Mouse (Mus musculus): ENCODE data around the gene Rft1. TPM values are rescaled to one million over a fixed set of nuclear protein-coding genes. Genes with fewer than 3 reads are reported as not detected.

Rft1 gene
- polyA plus RNA-seq, 1 experiment: 13.2 TPM

DNA sequence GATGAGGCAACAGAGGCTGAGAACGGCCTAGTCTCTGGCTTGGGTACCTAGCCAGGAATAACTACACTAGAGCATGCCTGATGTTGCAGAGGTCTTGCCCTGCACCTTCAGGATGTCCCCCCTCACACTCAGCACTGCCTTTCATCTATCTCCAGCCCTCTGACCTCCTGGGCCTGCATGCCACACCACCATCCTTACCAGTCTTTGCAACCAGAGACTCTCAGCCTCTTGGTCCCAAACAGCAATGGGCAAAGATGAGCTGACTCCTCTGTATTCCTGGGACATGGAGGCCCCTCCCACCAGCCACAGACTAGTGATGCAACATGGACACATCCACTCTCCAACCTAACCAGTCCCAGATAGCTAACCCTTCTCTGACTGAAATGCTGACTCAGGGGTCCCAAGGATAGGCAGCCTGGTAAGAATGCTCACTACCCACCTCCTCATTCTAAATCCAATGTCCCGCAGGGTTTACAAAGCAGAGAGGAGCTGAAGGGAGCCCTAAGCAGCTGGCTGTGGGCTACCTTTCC is 35.3 kb upstream of the Rft1 start:
- H3K27ac ChIP-seq (ENCODE audit: insufficient read depth, low read length): no peak overlapping the region
- no peak overlapping the region for H3K4me3 ChIP-seq (ENCODE audit: insufficient read depth, low read length)
- H3K4me1 ChIP-seq (ENCODE audit: control insufficient read depth, insufficient read depth, low read length): no peaks in the 10 kb centered on the region
- TF ChIP-seq POLR2A (IDR thresholded peaks at IDR 0.05; ENCODE audit: extremely low read depth, insufficient read depth, low read length): no peak
- TF ChIP-seq CTCF (IDR thresholded peaks at IDR 0.05; ENCODE audit: extremely low read depth, insufficient read depth, low read length): no peak

- Histone ChIP-seq H3K27ac (ENCODE audit: insufficient read depth, low read length) (0 out of 2 replicates have a peak overlapping the region, but pooled peaks have one; percentile 22), H3K4me1 (ENCODE audit: control insufficient read depth, insufficient read depth, low read length) (no peaks in the 10 kb centered on the region), H3K4me3 (ENCODE audit: insufficient read depth, low read length) (no peak overlapping the region)
- no peak for TF ChIP-seq POLR2A (IDR thresholded peaks at IDR 0.05; ENCODE audit: extremely low read depth, insufficient read depth, low read length)
- no peak for TF ChIP-seq CTCF (IDR thresholded peaks at IDR 0.05; ENCODE audit: extremely low read depth, insufficient read depth, low read length)
Measured at GRCm38 (mm10) chr14:30619982-30620578, 34.1 kb upstream of the Rft1 start.

DNA sequence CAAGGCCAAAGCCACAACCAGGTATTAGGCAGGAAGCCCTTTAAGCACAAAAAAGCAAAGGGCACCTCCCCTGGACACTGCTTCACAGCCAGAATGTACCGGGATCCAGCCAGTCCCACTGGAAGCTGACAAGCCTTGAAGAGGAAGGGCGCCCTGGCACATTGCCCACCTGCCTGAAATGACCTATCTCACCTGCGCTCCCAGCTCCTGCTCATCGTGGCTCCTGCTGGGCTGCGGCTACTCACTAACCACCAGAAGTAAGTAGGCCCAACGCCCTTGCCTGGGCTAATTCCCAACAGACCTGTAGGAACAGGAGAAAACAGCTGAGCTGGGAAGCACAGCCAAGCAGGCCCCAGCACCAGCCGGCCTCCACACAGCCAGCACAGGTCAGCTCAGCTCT is 32.0 kb upstream of the Rft1 start:
- TF ChIP-seq CTCF (IDR thresholded peaks at IDR 0.05; ENCODE audit: extremely low read depth, insufficient read depth, low read length) (no peak), POLR2A (IDR thresholded peaks at IDR 0.05; ENCODE audit: extremely low read depth, insufficient read depth, low read length) (no peak)
- H3K4me1 ChIP-seq (ENCODE audit: control insufficient read depth, insufficient read depth, low read length): no peaks in the 10 kb centered on the region
- no peak overlapping the region for H3K4me3 ChIP-seq (ENCODE audit: insufficient read depth, low read length)
- no peak overlapping the region for H3K27ac ChIP-seq (ENCODE audit: insufficient read depth, low read length)

DNA sequence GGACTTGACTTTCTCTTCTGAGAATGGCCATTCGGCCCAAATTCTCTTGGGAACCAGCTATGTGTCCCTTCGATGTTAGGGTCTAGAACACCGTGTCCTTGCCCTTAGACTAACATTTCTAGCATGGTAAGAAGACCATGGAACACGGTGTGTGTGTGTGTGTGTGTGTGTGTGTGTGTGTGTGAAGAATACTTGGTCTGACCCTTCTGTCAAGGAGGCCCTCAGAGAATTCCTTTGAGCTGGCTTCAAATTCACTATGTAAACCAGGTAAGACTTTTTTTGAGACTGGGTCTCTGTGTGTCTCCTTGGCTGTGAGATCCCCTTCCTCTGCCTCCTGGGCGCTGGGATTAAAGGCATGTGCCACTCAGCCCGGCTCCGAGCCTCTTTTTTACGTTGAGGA is 31.6 kb upstream of the Rft1 start:
- no peaks in the 10 kb centered on the region for H3K4me1 ChIP-seq (ENCODE audit: control insufficient read depth, insufficient read depth, low read length)
- no peak overlapping the region for H3K27ac ChIP-seq (ENCODE audit: insufficient read depth, low read length)
- TF ChIP-seq CTCF (IDR thresholded peaks at IDR 0.05; ENCODE audit: extremely low read depth, insufficient read depth, low read length) (no peak), POLR2A (IDR thresholded peaks at IDR 0.05; ENCODE audit: extremely low read depth, insufficient read depth, low read length) (no peak)
- no peak overlapping the region for H3K4me3 ChIP-seq (ENCODE audit: insufficient read depth, low read length)

GRCm38 (mm10) chr14:30624277-30624721 is 29.9 kb upstream of the Rft1 start:
- H3K27ac ChIP-seq (ENCODE audit: insufficient read depth, low read length): no peak overlapping the region
- H3K4me1 ChIP-seq (ENCODE audit: control insufficient read depth, insufficient read depth, low read length): no peaks in the 10 kb centered on the region
- TF ChIP-seq CTCF (IDR thresholded peaks at IDR 0.05; ENCODE audit: extremely low read depth, insufficient read depth, low read length) (no peak), POLR2A (IDR thresholded peaks at IDR 0.05; ENCODE audit: extremely low read depth, insufficient read depth, low read length) (no peak)
- no peak overlapping the region for H3K4me3 ChIP-seq (ENCODE audit: insufficient read depth, low read length)

DNA sequence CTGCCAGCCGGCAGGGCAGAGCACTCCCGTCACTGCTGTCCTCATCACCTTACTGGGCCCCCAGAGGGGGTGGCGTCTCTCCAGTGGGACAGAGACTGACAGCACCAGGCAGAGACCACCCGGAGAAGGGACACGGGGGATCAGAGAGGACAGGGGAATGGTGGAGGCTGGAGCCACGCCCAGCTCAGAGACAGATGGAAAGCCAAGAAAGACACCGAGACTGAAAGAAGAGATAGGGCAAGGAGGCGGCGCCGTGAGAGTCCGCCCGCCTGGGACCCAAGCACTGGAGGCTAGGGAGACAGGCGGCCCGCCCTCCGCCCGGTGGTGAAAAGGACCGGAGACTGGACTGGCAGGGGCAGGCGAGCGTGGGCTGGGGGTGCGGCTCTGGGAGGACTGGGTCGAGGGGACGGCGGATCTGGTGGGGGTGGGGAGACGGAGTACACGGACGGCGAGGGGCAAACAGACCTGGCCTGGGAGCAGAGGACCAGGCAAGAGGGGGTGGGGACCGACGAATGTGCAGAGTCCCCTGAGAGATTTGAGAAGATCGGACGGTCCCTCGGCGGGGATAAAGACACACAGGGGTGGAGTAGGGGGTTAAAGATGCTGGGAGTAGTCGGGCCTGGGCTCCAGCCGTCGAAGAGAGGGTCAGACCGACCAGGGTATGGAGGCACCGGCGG is 28.9 kb upstream of the Rft1 start:
- H3K4me1 ChIP-seq (ENCODE audit: control insufficient read depth, insufficient read depth, low read length): no peaks in the 10 kb centered on the region
- H3K27ac ChIP-seq (ENCODE audit: insufficient read depth, low read length): no peak overlapping the region
- H3K4me3 ChIP-seq (ENCODE audit: insufficient read depth, low read length): peak overlapping the region; percentile 38
- TF ChIP-seq POLR2A (IDR thresholded peaks at IDR 0.05; ENCODE audit: extremely low read depth, insufficient read depth, low read length) (no peak), CTCF (IDR thresholded peaks at IDR 0.05; ENCODE audit: extremely low read depth, insufficient read depth, low read length) (no peak)

DNA sequence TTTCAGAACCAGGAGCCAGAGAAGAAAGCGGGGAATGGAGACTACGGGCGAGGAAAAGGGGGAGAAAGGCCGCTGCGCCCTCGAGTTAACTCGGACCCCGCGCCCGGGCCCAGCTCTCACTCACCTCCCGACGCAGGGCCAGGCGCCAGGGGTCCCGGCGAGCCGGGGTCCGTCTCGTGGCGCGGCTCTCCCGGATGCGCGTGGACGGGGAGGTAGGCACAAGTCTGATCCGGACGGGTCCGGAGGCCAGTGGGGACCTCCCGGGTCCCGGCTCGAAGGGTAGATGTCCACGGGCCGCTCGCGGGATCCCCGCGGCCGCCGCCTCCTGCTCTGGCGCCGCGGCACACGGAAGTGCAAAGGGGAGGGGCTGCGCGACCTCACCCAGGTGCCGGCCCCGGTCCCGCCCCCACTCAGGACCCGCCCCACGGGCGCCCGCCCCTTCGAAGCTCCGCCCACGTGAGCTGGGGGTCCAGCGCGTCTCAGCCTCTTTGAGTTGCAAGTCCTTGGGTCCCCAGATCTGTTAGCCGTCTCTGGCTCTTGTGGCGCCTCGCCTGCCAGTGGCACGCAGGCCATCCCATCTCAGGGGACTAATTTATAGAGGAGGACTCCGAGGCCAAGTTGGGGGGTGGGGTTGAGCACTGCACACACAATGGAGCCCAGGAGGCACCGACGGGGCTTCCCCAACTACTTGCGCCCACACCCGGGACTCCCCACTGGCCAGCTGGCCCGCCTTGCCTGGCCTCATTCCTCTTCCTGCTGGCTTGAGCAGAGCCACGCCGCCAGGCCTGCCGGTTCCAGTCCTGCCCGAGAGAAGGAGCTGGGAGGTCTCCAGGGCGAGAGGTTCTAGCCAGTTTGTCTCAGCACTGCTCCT is 28.1 kb upstream of the Rft1 start, which contains the start of gene Prkcd:
Gene Prkcd, minus strand, starts transcription at position 355 of the 871 bp plus-strand sequence.
- Histone ChIP-seq H3K27ac (ENCODE audit: insufficient read depth, low read length) (0 out of 2 replicates have a peak within 1 kb of the TSS, but pooled peaks have one; percentile 22), H3K4me3 (ENCODE audit: insufficient read depth, low read length) (peak within 1 kb of the TSS; percentile 38), H3K4me1 (ENCODE audit: control insufficient read depth, insufficient read depth, low read length) (peaks cover 4% of the 10 kb centered on the region)
- no peak for TF ChIP-seq POLR2A (IDR thresholded peaks at IDR 0.05; ENCODE audit: extremely low read depth, insufficient read depth, low read length)
- no peak for TF ChIP-seq CTCF (IDR thresholded peaks at IDR 0.05; ENCODE audit: extremely low read depth, insufficient read depth, low read length)

- no peak for TF ChIP-seq CTCF (IDR thresholded peaks at IDR 0.05; ENCODE audit: extremely low read depth, insufficient read depth, low read length)
- no peak for TF ChIP-seq POLR2A (IDR thresholded peaks at IDR 0.05; ENCODE audit: extremely low read depth, insufficient read depth, low read length)
- no peak overlapping the region; the same call in 1 of the 2 replicates for H3K4me3 ChIP-seq (ENCODE audit: insufficient read depth, low read length)
- peaks cover 4% of the 10 kb centered on the region for H3K4me1 ChIP-seq (ENCODE audit: control insufficient read depth, insufficient read depth, low read length)
- H3K27ac ChIP-seq (ENCODE audit: insufficient read depth, low read length): 0 out of 2 replicates have a peak overlapping the region, but pooled peaks have one; percentile 22
Measured at GRCm38 (mm10) chr14:30626756-30627742, 27.1 kb upstream of the Rft1 start.

Measured in cortical plate, adult 2 months (tissue).